Mouse (Mus musculus) neural tube, embryonic 15.5 days (tissue): ENCODE measurements around the gene Sept11. TPM values are rescaled to one million over a fixed set of nuclear protein-coding genes. Genes with fewer than 3 reads are reported as not detected.

Experiments used
- ATAC-seq: fragments of 200-750 bp; cut with Nextera tagmentation; 2 replicates; pipeline ENCODE4 v1.8.0; 2017; ENCODE audit warnings: mild to moderate bottlenecking, moderate TSS enrichment, moderate library complexity; ENCODE audit not compliant: low FRiP score
- H3K27ac ChIP-seq: fragments of 300-500 bp; sonication (generic); replicated peaks from 2 replicates; pipeline ENCODE4 v1.5.1; 2015; ENCODE audit warnings: mild to moderate bottlenecking, inconsistent platforms
- H3K27me3 ChIP-seq: fragments of 300-500 bp; sonication (generic); replicated peaks from 2 replicates; pipeline ENCODE4 v1.6.1; 2015; ENCODE audit warnings: inconsistent platforms
- H3K36me3 ChIP-seq: fragments of 300-500 bp; sonication (generic); 2 replicates; pipeline ENCODE4 v1.6.1; 2015; ENCODE audit warnings: inconsistent platforms
- H3K4me1 ChIP-seq: fragments of 300-500 bp; sonication (generic); 2 replicates; pipeline ENCODE4 v1.6.1; 2015; ENCODE audit warnings: inconsistent platforms
- H3K4me2 ChIP-seq: fragments of 300-500 bp; sonication (generic); 2 replicates; pipeline ENCODE4 v1.6.1; 2015; ENCODE audit warnings: inconsistent platforms, mild to moderate bottlenecking, moderate library complexity
- H3K4me3 ChIP-seq: fragments of 300-500 bp; sonication (generic); replicated peaks from 2 replicates; pipeline ENCODE4 v1.5.1; 2015; ENCODE audit warnings: mild to moderate bottlenecking, inconsistent platforms
- H3K9ac ChIP-seq: fragments of 300-500 bp; sonication (generic); replicated peaks from 2 replicates; pipeline ENCODE4 v1.6.1; 2015; ENCODE audit warnings: mild to moderate bottlenecking, inconsistent platforms
- H3K9me3 ChIP-seq: fragments of 300-500 bp; sonication (generic); replicated peaks from 2 replicates; pipeline ENCODE4 v1.6.1; 2016; ENCODE audit warnings: inconsistent platforms
- WGBS: fragments of 180-500 bp; shearing (Covaris S2); methylation state at CpG from one replicate; pipeline ENCODE4 v1.1.7; 2015; ENCODE audit warnings: mixed read lengths; 5-methylcytosine and 5-hydroxymethylcytosine counted together
- polyA plus RNA-seq: library from polyadenylated mRNA; unstranded; fragments of >200 nt; fragmentation: Nextera tagmentation; extraction: Ambion mirVana; gene quantifications from 2 replicates; pipeline ENCODE4 v1.2.1, GENCODE M21; 2015

The Sept11 gene
- polyA plus RNA-seq, 1 experiment from 2014 or later = 134 TPM

DNA sequence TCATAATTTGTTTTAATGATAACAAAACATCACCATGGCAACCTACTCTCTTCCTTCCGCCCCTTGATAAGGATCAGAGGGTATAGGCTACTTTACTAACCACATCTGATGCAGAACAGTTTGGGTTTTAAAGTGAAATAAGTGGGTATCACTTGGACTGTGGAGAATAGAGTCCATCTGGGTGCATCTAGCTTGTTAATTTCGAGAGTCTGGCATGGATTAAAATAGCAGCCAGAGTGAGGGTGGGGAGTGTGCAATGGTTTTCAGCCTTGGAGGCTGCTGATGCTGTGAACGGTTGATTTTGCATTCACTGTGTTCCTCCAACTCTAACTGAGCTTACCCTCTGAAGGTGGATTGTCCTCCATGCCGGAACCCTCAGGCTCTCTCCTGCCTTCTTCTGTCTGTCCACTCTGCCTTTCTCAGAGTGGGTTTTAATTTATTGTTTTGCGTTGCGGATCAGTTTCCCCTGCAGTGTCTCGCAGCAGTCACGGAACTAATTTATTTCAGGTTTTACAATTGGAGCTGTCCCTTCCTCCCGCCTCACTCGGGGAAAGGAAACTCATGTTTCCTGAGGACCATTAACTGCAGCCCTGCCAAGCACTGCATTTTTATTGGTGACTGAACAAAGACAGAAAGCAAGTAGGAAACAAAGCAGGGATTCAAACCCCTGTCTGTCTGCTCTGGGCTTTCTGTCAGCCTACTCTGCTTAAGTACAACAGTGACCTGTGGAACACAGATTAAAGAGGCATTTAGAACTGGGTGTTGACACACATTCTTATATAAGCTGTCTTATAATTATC is 40.4 kb downstream of the Sept11 start:
- no peaks in the 10 kb centered on the region for H3K9me3 ChIP-seq
- H3K36me3 ChIP-seq = no peaks in the 10 kb centered on the region
- peaks cover 62% of the 10 kb centered on the region for H3K4me1 ChIP-seq
- H3K27me3 ChIP-seq = no peaks in the 10 kb centered on the region
- peak; percentile 62 for ATAC-seq
- no peak overlapping the region; the same call in 1 of the 2 replicates for H3K9ac ChIP-seq
- H3K4me2 ChIP-seq = peak overlapping the region; percentile 47
- H3K4me3 ChIP-seq = peak overlapping the region; percentile 14
- peak overlapping the region; percentile 68 for H3K27ac ChIP-seq
- 8% methylated on average over 10 of the region's 10 CpGs for WGBS

- Histone ChIP-seq H3K36me3 (peaks cover 2% of the 10 kb centered on the region; the same call in 1 of the 2 replicates), H3K9me3 (no peaks in the 10 kb centered on the region), H3K4me3 (no peak overlapping the region), H3K27me3 (no peaks in the 10 kb centered on the region), H3K27ac (no peak overlapping the region), H3K4me1 (peaks cover 44% of the 10 kb centered on the region), H3K4me2 (no peak overlapping the region), H3K9ac (no peak overlapping the region)
- ATAC-seq = no peak
- 89% methylated on average over 10 of the region's 10 CpGs for WGBS
Observed at GRCm38 (mm10) chr5:93135368-93136107, 42.3 kb downstream of the Sept11 start.

- ATAC-seq = no peak
- WGBS = 73% methylated on average over 5 of the region's 5 CpGs
Observed at GRCm38 (mm10) chr5:93136956-93137586, 43.8 kb downstream of the Sept11 start.

DNA sequence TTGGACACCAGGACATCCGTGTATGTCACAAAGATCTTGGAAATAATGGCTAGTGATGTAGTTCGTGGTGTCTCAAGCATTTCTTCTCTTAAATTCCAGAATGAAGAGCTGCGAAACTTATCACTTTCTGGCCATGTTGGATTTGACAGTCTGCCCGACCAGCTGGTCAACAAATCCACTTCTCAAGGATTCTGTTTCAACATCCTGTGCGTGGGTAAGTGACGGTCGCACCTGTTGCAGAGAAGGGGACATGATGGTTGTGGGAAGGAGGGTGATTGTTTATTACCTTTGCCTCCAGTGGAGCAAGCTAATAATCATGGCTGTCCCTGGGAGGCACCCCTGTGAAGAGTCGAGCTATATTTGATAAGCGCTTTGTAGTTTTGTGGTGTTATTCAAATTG is 46.1 kb downstream of the Sept11 start:
- no peak for ATAC-seq
- no peak overlapping the region for H3K27ac ChIP-seq
- no peak overlapping the region for H3K4me3 ChIP-seq
- no peak overlapping the region for H3K4me2 ChIP-seq
- no peaks in the 10 kb centered on the region for H3K27me3 ChIP-seq
- no peaks in the 10 kb centered on the region for H3K9me3 ChIP-seq
- WGBS = 97% methylated on average over 9 of the region's 9 CpGs
- H3K4me1 ChIP-seq = 0 out of 2 replicates have a peak, but pooled peaks cover 13% of the 10 kb centered on the region
- no peak overlapping the region for H3K9ac ChIP-seq
- peaks cover 17% of the 10 kb centered on the region for H3K36me3 ChIP-seq

More at GRCm38 (mm10) chr5:93136956-93137586, 43.8 kb downstream of the Sept11 start:
- Histone ChIP-seq H3K4me1 (peaks cover 31% of the 10 kb centered on the region), H3K27ac (no peak overlapping the region), H3K27me3 (no peaks in the 10 kb centered on the region), H3K36me3 (peaks cover 17% of the 10 kb centered on the region), H3K9me3 (no peaks in the 10 kb centered on the region), H3K4me3 (no peak overlapping the region), H3K9ac (no peak overlapping the region), H3K4me2 (no peak overlapping the region)

DNA sequence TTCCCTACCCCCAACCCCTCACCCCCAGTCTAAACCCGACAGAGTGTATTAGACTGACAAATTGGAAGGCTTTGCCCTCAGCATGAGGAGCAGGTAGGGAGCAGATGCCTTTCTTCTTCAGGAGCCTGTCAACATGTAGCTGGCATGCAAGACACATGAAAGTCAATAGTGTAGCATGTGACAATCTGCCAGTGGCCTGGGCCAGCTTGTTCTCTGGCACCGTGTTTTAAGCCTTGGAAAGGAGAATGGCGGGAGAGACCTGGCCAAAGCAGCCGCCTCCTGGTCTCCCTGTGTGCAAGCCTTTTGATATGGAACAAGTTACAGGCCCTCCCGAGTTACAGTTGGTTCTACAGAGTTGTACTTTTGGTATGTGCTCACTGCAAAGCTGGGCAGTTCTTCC is 47.5 kb downstream of the Sept11 start:
- Histone ChIP-seq H3K27me3 (no peaks in the 10 kb centered on the region), H3K4me3 (no peak overlapping the region), H3K4me2 (no peak overlapping the region), H3K9ac (no peak overlapping the region), H3K9me3 (no peaks in the 10 kb centered on the region), H3K36me3 (peaks cover 17% of the 10 kb centered on the region), H3K4me1 (peaks cover 20% of the 10 kb centered on the region), H3K27ac (no peak overlapping the region)
- no peak for ATAC-seq
- 85% methylated on average over 5 of the region's 5 CpGs for WGBS

GRCm38 (mm10) chr5:93143360-93144091 is 50.3 kb downstream of the Sept11 start:
- Histone ChIP-seq H3K4me1 (peaks cover 28% of the 10 kb centered on the region), H3K4me2 (no peak overlapping the region), H3K9me3 (no peaks in the 10 kb centered on the region), H3K27me3 (no peaks in the 10 kb centered on the region), H3K36me3 (peaks cover 17% of the 10 kb centered on the region), H3K27ac (no peak overlapping the region), H3K9ac (no peak overlapping the region), H3K4me3 (no peak overlapping the region)
- WGBS = 60% methylated on average over 12 of the region's 12 CpGs
- ATAC-seq = peak; percentile 25; the same call in 1 of the 2 replicates

GRCm38 (mm10) chr5:93144874-93145273 is 51.6 kb downstream of the Sept11 start:
- Histone ChIP-seq H3K4me3 (no peak overlapping the region), H3K36me3 (peaks cover 17% of the 10 kb centered on the region), H3K4me1 (peaks cover 28% of the 10 kb centered on the region), H3K27me3 (no peaks in the 10 kb centered on the region), H3K27ac (peak overlapping the region; percentile 64), H3K4me2 (no peak overlapping the region), H3K9me3 (no peaks in the 10 kb centered on the region), H3K9ac (no peak overlapping the region)
- 14% methylated on average over 5 of the region's 5 CpGs for WGBS
- ATAC-seq = 0 out of 2 replicates have a peak, but pooled peaks have one; percentile 16

GRCm38 (mm10) chr5:93145504-93145903 is 52.3 kb downstream of the Sept11 start:
- Histone ChIP-seq H3K4me2 (no peak overlapping the region), H3K27me3 (no peaks in the 10 kb centered on the region), H3K4me3 (no peak overlapping the region), H3K36me3 (peaks cover 15% of the 10 kb centered on the region), H3K27ac (no peak overlapping the region), H3K9ac (no peak overlapping the region), H3K9me3 (no peaks in the 10 kb centered on the region), H3K4me1 (peaks cover 33% of the 10 kb centered on the region)
- ATAC-seq = no peak
- 61% methylated on average over 6 of the region's 6 CpGs for WGBS

DNA sequence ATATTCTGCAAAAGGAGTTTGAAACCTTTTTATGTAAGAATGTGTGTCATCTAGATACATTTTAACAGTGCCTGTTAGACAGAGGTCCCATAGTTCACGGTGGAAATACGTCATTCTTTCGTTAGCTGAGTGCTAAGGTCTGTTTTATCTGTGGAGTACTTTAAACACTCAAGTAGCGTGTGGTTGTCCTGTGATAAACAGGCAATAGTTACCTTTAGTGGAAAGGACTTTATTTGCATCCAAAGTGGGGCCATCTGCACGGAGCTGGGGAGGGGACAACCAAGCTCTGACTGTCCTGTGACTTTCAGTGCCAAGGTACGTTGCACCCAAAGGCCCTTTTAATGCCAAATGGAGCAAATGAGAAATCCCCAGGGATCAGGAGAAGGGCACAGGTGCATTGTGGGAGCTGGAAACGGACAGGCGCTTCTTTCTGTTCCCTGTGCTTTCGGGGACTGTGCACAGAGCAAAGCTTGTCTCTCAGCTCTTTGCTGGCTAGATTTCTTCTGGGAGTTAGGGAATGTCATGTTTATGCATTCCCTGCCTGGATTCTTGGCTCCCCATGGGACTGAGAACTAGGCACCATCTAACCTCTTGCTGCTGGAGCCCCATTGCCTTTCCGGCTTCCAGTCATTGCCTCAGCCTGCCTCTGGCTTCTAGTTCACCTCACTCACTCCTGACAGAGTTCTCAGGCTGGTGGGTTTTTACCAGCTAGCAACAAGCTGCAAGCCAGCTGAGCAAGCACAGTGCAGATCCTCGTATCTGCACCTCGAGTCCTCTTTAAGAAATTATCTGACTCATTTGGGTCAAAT is 56.9 kb downstream of the Sept11 start:
- Histone ChIP-seq H3K27ac (0 out of 2 replicates have a peak overlapping the region, but pooled peaks have one; percentile 2), H3K4me3 (no peak overlapping the region), H3K9ac (no peak overlapping the region), H3K4me2 (no peak overlapping the region), H3K4me1 (peaks cover 29% of the 10 kb centered on the region), H3K27me3 (no peaks in the 10 kb centered on the region), H3K36me3 (no peaks in the 10 kb centered on the region), H3K9me3 (no peaks in the 10 kb centered on the region)
- no peak for ATAC-seq
- 79% methylated on average over 12 of the region's 12 CpGs for WGBS

- Histone ChIP-seq H3K4me1 (peaks cover 13% of the 10 kb centered on the region), H3K4me3 (no peak overlapping the region), H3K27me3 (no peaks in the 10 kb centered on the region), H3K9ac (no peak overlapping the region), H3K36me3 (peaks cover 12% of the 10 kb centered on the region), H3K9me3 (no peaks in the 10 kb centered on the region), H3K4me2 (no peak overlapping the region), H3K27ac (no peak overlapping the region)
- WGBS = 81% methylated on average over 6 of the region's 6 CpGs
- ATAC-seq = no peak
Observed at GRCm38 (mm10) chr5:93151985-93152384, 58.7 kb downstream of the Sept11 start.
